Mouse (Mus musculus) 3T3-L1 (cell line): ENCODE measurements around the gene Eps8.

Experiments
- DNase-seq: peaks from one replicate; pipeline ENCODE4 v3.0.0-alpha.2; 2015; ENCODE audit warnings: low read depth, low spot score

Eps8 gene

DNA sequence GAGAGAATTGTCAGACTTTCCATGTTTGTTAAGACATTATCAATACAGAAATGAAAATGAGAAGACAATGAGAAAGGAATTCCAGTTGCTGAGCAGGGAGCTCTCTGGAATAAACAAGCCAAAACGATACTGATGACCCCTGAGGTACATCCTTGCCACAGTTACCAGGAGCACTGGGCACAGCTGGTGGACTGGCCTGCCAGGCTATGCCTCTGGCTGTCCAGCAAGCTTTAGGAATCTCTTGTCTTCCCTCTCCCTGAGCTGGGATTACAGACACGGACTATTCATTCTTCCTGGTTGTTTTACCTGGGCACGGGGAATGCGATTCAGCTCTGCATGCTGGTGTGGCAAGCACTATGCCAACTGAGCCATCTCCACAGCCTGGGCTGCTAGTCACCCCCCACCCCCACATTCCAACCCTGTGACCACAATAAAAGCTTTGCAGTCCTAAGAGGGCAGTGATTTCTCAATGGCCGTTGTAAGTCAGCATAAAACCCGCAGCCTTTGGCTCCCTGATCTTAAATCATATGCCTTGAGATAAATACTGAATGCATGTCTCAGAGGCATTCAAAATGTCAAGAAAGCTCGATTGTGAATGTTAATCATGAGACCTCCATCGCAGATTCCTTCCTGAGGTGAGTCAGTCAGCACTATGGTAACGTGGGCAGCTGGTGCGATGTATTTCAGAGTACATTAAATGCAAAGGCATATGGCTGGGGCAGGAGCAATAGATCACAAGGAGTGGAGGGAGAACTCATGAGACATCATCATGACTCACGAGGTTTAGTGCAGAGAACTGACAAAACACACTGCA lies 134.9 kb downstream of the Eps8 start:
- peak; percentile 97 for DNase-seq

GRCm38 (mm10) chr6:137514872-137515271 lies 139.8 kb downstream of the Eps8 start:
- DNase-seq, result peak; percentile 92

GRCm38 (mm10) chr6:137512753-137513152 lies 141.9 kb downstream of the Eps8 start:
- no peak for DNase-seq

GRCm38 (mm10) chr6:137509341-137510045 lies 145.2 kb downstream of the Eps8 start:
- peak; percentile 74 for DNase-seq

DNA sequence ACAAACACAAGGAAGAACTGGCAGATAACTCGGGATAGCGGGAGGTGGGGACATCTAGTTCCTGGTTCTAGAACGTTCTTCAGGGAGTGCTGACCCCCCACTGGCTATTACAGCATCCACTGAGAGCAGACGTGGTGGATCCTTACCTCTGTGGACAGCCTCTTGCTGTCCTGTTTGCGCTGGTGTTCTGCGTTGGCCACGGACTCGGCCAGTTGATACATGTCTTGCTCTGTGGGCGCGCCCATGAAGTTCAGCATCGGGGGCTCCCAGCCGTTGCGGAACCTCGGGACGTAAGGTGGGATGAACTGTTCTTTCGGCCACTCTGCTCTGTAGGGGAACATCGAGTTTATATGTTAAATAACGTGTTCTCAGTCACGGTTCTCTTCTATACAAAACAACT lies 145.7 kb downstream of the Eps8 start:
- DNase-seq, result no peak

- DNase-seq, result no peak
Observed at GRCm38 (mm10) chr6:137506563-137506962, 148.1 kb downstream of the Eps8 start.

GRCm38 (mm10) chr6:137505555-137506227 lies 149.0 kb downstream of the Eps8 start:
- no peak for DNase-seq

- no peak for DNase-seq
Observed at GRCm38 (mm10) chr6:137504052-137504451, 150.6 kb downstream of the Eps8 start.

- no peak for DNase-seq
Observed at GRCm38 (mm10) chr6:137503462-137503861, 151.2 kb downstream of the Eps8 start.

- DNase-seq, result no peak
Observed at GRCm38 (mm10) chr6:137503009-137503408, 151.7 kb downstream of the Eps8 start.

DNA sequence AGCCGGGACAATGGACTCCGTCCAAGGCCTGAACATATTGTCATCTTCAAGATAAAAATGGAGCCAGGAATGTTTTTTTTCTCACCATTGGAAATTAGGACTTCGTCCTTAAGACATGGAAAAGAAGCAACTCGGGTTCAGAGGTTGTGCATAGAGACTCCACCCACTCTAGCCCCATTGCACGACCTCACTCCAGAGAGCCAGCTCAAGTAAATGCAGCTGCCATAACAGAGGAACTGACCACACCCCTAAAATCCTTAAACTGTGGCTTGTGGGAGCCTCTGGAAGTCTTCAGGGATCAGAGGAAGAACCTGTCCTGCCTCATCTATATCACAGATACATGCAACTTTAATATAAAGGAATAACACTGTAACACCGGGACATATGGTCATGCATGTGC lies 155.9 kb downstream of the Eps8 start:
- no peak for DNase-seq

- DNase-seq, result no peak
Observed at GRCm38 (mm10) chr6:137497208-137497835, 157.4 kb downstream of the Eps8 start.

DNA sequence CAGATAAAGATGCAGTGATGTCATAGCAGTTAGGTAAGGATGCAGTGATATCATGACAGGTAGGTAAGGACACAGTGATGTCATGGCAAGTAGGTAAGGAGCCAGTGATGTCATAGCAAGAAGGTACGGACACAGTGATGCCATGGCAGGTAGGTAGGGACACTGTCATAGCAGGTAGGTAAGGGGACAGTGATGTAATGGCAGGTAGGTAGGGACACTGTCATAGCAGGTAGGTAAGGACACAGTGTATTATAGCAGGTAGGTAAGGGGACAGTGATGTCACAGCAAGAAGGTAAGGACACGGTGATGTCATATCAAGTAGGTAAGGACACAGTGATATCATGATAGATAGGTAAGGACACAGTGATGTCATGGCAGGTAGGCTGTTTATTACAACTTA lies 158.1 kb downstream of the Eps8 start:
- DNase-seq, result no peak

DNA sequence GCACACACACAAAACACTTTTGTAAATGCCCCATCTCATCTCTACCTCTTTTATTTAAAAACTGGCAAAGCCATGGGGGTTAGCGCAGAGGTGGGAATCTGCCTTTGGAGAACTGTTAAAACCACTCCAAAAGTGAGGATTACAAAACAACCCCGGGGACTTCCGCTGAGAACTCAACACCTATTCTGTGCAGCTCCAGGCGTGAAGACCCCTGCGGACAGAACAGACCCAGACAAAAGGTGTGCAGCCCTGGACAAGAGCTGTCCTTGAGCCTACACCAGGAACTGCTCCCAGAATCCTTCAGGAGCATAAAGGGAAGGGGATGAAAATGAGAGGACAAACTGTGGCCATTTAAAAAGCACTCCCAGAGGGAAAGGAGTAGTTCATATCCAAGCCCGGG lies 159.4 kb downstream of the Eps8 start:
- DNase-seq, result no peak

- DNase-seq, result no peak
Observed at GRCm38 (mm10) chr6:137494801-137495200, 159.9 kb downstream of the Eps8 start.

GRCm38 (mm10) chr6:137494136-137494475 lies 160.6 kb downstream of the Eps8 start:
- no peak for DNase-seq

DNA sequence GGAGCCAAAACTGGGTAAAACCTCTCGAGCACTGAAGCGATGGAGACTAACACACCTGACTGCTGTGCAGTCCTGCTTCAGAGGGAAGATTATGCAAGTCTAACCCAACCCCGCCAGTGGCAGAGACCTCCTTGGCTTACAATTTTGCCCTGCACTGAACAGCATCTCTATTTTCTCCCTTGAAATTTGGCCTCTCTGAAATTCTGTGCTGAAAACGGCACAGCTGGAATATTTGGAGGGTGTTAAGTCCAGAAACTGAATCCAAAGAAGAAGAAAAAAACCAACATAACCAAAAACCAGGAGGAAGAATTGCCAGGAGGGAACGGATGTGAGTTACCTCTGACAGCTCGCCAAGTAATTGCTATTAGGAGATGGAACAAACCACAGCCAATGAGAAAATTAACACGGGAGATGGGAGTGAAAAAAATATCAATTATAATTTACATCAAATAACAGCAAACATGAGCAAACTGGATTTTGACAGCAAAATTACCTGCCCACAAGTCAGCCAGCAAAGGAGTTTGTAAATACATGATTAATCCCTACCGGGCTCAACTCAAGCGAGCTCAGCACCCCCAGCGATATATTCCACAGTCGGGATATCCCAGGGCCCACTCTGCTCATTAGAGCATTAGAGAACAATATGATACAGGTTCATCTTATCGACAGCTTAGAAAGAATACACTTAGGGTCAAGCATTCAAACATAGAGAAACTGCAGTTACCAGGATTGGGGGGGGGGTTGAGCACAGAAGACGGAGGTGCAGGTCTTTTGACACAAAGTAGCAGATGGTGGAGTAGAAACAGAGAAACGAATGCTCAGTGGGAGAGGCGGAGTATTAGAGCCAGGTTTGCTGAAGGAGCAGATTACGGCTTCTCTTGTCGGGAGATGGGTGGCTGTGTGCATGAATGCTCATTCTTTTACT lies 161.2 kb downstream of the Eps8 start:
- no peak for DNase-seq

- peak; percentile 55 for DNase-seq
Observed at GRCm38 (mm10) chr6:137492582-137492981, 162.1 kb downstream of the Eps8 start.

- no peak for DNase-seq
Observed at GRCm38 (mm10) chr6:137491659-137492058, 163.0 kb downstream of the Eps8 start.

DNA sequence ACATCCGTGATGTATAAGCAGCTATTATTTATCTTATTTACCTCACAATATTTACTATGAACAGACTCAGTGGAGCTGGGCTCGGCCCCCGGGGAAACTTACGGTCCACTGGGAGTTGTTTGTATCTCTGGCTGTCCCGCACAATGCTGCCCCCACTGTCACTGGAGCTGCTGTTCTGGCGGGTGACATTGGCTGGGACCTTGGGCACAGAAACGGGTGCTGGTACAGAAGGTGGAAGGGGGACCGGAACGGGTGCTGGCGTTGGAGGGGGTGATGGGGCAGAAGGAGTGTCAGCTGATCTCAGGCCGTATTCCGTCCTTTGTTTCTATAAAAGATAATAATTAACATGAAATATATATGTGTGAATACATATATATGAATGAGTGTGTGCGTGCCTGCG lies 164.6 kb downstream of the Eps8 start:
- no peak for DNase-seq

DNA sequence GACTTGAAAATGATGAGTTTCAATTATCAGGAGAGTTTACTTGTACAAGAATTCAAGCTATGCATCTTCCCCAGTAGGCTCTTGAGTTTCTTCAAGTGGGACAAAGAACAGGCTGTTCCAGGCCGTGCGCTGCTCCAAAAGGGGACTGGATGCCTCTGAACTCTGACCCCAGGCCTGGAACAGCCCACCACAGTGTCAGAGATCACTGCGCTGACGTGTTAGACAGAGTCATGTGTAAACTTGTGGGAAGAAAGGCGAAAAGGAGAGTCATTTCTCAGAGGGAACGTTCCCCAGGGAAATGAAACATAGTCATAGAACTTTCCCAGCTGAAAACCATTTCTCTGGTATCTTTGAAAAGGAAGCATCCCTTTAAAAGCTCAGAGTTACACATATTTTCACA lies 167.2 kb downstream of the Eps8 start:
- no peak for DNase-seq
